Mouse (Mus musculus): ENCODE measurements around the gene Anks1b. TPM values are rescaled to one million over a fixed set of nuclear protein-coding genes. Genes with fewer than 3 reads are reported as not detected.
A peak's percentile ranks its signal among the peaks of the same experiment; 100 is the strongest.

Gene Anks1b
- total and polyA plus RNA-seq, 2 experiments from 2014 or later = 105 to 342 TPM

DNA sequence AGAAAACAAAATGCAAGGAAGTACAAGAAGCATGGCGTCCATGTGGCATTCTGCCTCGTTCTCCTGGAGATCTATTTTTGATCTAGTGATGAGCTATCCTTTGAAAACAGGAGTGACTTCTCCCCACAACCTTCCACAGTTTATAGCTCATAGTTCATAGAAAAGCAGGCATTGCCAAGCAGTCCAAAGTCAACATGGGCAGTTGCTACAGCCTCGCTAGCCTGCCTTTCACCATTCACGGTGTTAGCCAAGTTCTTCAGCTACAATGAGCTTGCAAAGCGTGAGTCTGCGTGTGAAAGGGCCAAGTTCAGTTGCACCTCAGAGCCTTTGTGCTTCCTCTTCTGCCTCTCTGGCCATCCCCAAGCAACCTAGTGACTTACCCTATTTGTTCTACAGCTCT, 592.1 kb downstream of the Anks1b start:
- H3K27ac ChIP-seq (ENCODE audit: low read depth, low read length) = no peak overlapping the region
- no peaks in the 10 kb centered on the region for H3K27me3 ChIP-seq (ENCODE audit: insufficient read depth, low read length)
- H3K9me3 ChIP-seq (ENCODE audit: low read length) = no peaks in the 10 kb centered on the region
- DNase-seq (ENCODE audit: low spot score) = no peak
- no peak for ATAC-seq (ENCODE audit: low FRiP score)
- H3K36me3 ChIP-seq (ENCODE audit: insufficient read depth, low read length) = no peaks in the 10 kb centered on the region
- WGBS = 84% methylated on average over 6 of the region's 6 CpGs
- TF ChIP-seq CTCF (IDR thresholded peaks at IDR 0.05) = no peak
- H3K9ac ChIP-seq (replicated peaks; ENCODE audit: low read length, poor library complexity, severe bottlenecking) = no peak overlapping the region
- no peak overlapping the region for H3K4me2 ChIP-seq (ENCODE audit: low read depth, low read length, poor library complexity, severe bottlenecking)
- no peaks in the 10 kb centered on the region for H3K4me1 ChIP-seq (ENCODE audit: insufficient read depth, low read length)
- H3K4me3 ChIP-seq (ENCODE audit: low read depth, low read length) = no peak overlapping the region

DNA sequence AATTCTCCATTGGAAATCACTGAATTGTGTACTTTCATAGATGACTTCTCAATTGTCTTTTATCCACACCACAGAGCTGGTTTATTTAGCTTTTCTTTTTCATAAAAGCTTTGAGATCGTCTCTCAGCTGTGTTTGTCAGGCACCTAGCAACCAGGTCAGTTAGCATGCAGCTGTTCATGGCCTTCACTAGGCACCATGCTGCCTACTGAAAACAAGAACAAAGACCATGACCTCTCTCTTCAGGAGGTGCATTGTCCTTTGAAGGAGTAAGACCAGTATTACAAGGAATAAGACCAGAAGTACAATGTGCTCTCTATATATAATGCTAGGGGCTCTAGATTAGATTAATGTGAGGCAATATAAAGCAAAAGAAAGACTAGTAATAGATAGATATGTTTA, 594.2 kb downstream of the Anks1b start:
- Histone ChIP-seq H3K4me3 (ENCODE audit: low read depth, low read length) (no peak overlapping the region), H3K27ac (ENCODE audit: low read depth, low read length) (no peak overlapping the region), H3K4me1 (ENCODE audit: insufficient read depth, low read length) (no peaks in the 10 kb centered on the region), H3K27me3 (ENCODE audit: insufficient read depth, low read length) (no peaks in the 10 kb centered on the region), H3K36me3 (ENCODE audit: insufficient read depth, low read length) (no peaks in the 10 kb centered on the region), H3K4me2 (ENCODE audit: low read depth, low read length, poor library complexity, severe bottlenecking) (no peak overlapping the region), H3K9ac (replicated peaks; ENCODE audit: low read length, poor library complexity, severe bottlenecking) (no peak overlapping the region), H3K9me3 (ENCODE audit: low read length) (no peaks in the 10 kb centered on the region)
- WGBS = 5% methylated on average over 1 of the region's 1 CpGs
- TF ChIP-seq CTCF (IDR thresholded peaks at IDR 0.05) = no peak
- ATAC-seq (ENCODE audit: low FRiP score) = no peak
- DNase-seq (ENCODE audit: low spot score) = peak; percentile 15

DNA sequence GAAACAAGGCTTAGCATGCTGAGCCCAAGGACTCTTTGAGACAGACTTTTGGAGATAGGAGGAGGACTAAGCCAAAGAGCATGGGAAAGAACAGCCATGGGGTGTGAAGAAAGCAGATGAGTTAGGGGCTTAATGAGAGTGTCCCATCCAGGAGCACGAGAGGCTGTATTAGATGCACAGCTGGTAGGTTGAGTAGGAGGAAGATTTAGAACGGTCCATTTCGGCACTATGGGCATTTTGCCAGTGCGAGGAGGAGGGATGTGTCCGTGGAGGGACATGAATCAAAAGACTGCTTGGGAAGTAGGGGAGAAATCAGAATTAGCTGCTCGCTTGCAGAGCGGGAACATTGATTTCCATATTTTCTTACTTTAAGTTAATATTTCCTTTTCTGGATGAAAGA, 620.1 kb downstream of the Anks1b start:
- H3K36me3 ChIP-seq (ENCODE audit: insufficient read depth, low read length) = no peaks in the 10 kb centered on the region
- H3K9me3 ChIP-seq (ENCODE audit: low read length) = no peaks in the 10 kb centered on the region
- no peak overlapping the region for H3K4me2 ChIP-seq (ENCODE audit: low read depth, low read length, poor library complexity, severe bottlenecking)
- no peak overlapping the region for H3K27ac ChIP-seq (ENCODE audit: low read depth, low read length)
- ATAC-seq (ENCODE audit: low FRiP score) = no peak
- H3K4me3 ChIP-seq (ENCODE audit: low read depth, low read length) = no peak overlapping the region
- H3K4me1 ChIP-seq (ENCODE audit: insufficient read depth, low read length) = 0 out of 2 replicates have a peak, but pooled peaks cover 3% of the 10 kb centered on the region
- TF ChIP-seq CTCF (IDR thresholded peaks at IDR 0.05) = no peak
- no peaks in the 10 kb centered on the region for H3K27me3 ChIP-seq (ENCODE audit: insufficient read depth, low read length)
- H3K9ac ChIP-seq (replicated peaks; ENCODE audit: low read length, poor library complexity, severe bottlenecking) = no peak overlapping the region
- peak; percentile 13 for DNase-seq (ENCODE audit: low spot score)
- 66% methylated on average over 7 of the region's 7 CpGs for WGBS

DNA sequence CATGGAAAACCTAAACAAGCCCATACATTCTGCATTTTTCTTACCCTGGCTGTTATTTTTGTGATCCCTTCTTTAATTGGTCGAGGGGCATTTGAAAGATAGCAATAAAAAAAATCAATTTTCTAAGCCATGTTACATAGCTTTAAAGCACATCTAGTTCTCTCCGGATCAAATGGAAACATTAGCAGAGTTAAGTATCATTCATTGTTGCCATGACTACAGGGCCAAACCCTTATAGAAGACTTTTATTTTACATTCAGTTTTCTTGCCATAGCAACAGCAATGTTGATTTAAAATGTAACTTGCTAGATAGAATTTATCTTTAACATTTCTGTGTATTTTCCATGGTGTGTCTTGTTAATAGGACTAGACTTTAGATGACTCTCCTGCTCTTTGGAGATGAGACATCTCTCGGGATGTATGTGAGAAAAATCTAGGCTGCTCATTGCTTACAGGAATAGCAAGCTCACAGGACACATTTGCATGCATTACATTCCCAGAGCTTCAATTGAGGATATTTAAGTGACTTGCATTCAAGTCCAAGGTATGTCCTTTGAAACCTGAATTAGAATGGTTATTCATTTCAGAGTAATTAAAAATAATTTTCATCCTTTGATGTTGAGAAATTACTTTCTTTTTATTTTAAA, 620.8 kb downstream of the Anks1b start:
- no peak overlapping the region for H3K9ac ChIP-seq (replicated peaks; ENCODE audit: low read length, poor library complexity, severe bottlenecking)
- WGBS = 36% methylated on average over 3 of the region's 3 CpGs
- ATAC-seq (ENCODE audit: low FRiP score) (no peak), DNase-seq (ENCODE audit: low spot score) (peak; percentile 57)
- H3K27me3 ChIP-seq (ENCODE audit: insufficient read depth, low read length) = no peaks in the 10 kb centered on the region
- H3K4me1 ChIP-seq (ENCODE audit: insufficient read depth, low read length) = 0 out of 2 replicates have a peak, but pooled peaks cover 3% of the 10 kb centered on the region
- no peak overlapping the region for H3K27ac ChIP-seq (ENCODE audit: low read depth, low read length)
- H3K36me3 ChIP-seq (ENCODE audit: insufficient read depth, low read length) = no peaks in the 10 kb centered on the region
- no peak for TF ChIP-seq CTCF (IDR thresholded peaks at IDR 0.05)
- H3K9me3 ChIP-seq (ENCODE audit: low read length) = no peaks in the 10 kb centered on the region
- no peak overlapping the region for H3K4me3 ChIP-seq (ENCODE audit: low read depth, low read length)
- no peak overlapping the region for H3K4me2 ChIP-seq (ENCODE audit: low read depth, low read length, poor library complexity, severe bottlenecking)

DNA sequence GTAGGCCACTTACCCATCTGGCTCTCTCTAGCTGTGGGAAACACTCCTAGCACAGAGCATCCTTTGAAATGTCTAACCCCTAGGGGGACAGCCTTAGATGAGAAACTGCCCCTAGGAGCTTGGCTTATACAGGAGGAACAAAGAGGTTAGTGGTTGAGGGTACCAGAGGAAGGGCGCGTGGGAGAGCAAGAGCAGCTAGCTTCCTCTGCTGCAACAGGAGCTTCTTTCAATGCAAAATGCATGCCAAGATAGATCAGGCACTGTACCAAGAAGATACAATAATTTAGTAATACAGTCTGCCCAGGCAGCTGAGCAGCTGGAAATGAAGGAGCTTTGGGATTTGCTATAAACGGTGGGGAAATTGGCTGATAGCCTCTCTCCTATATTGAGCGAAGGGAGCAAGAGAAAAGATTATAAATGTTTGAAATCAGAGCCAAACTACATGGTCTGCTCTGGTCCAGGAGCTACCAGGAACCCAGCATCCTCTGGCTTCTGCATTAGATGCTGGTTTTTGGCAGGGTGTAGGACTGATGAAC, 621.7 kb downstream of the Anks1b start:
- Histone ChIP-seq H3K9me3 (ENCODE audit: low read length) (no peaks in the 10 kb centered on the region), H3K36me3 (ENCODE audit: insufficient read depth, low read length) (no peaks in the 10 kb centered on the region), H3K27ac (ENCODE audit: low read depth, low read length) (peak overlapping the region; percentile 44), H3K4me1 (ENCODE audit: insufficient read depth, low read length) (0 out of 2 replicates have a peak, but pooled peaks cover 3% of the 10 kb centered on the region), H3K4me3 (ENCODE audit: low read depth, low read length) (no peak overlapping the region), H3K27me3 (ENCODE audit: insufficient read depth, low read length) (no peaks in the 10 kb centered on the region), H3K4me2 (ENCODE audit: low read depth, low read length, poor library complexity, severe bottlenecking) (no peak overlapping the region), H3K9ac (replicated peaks; ENCODE audit: low read length, poor library complexity, severe bottlenecking) (no peak overlapping the region)
- ATAC-seq (ENCODE audit: low FRiP score) (peak; percentile 72), DNase-seq (ENCODE audit: low spot score) (peak; percentile 74)
- peak; percentile 42 for TF ChIP-seq CTCF (IDR thresholded peaks at IDR 0.05)
- WGBS = 43% methylated on average over 4 of the region's 4 CpGs

DNA sequence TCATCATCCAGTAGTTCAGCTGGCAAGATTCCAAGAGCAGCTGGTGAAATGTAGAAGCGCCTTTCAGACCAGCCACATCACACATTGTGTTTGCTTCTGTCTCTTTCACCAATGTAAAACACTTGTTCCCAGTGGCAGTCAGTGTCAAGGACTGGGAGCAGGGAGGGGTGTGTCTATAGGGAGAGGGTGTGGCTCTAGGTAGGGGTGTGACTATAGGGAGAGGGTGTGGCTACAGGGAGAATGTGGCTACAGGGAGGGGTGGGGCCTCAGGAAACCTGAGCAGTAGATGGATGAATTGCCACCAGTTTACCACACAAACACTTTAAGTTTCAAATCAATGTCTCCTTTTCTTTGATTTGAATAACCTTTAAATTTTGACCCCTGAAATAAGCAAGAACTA, 634.3 kb downstream of the Anks1b start:
- H3K27ac ChIP-seq (ENCODE audit: low read depth, low read length) = no peak overlapping the region
- H3K36me3 ChIP-seq (ENCODE audit: insufficient read depth, low read length) = no peaks in the 10 kb centered on the region
- no peak for TF ChIP-seq CTCF (IDR thresholded peaks at IDR 0.05)
- no peak overlapping the region for H3K4me3 ChIP-seq (ENCODE audit: low read depth, low read length)
- H3K9me3 ChIP-seq (ENCODE audit: low read length) = no peaks in the 10 kb centered on the region
- DNase-seq (ENCODE audit: low spot score) (no peak), ATAC-seq (ENCODE audit: low FRiP score) (no peak)
- H3K4me1 ChIP-seq (ENCODE audit: insufficient read depth, low read length) = no peaks in the 10 kb centered on the region
- no peak overlapping the region for H3K4me2 ChIP-seq (ENCODE audit: low read depth, low read length, poor library complexity, severe bottlenecking)
- WGBS = 67% methylated on average over 1 of the region's 1 CpGs
- no peak overlapping the region for H3K9ac ChIP-seq (replicated peaks; ENCODE audit: low read length, poor library complexity, severe bottlenecking)
- H3K27me3 ChIP-seq (ENCODE audit: insufficient read depth, low read length) = no peaks in the 10 kb centered on the region

Data from midbrain, postnatal 0 days (tissue).